Mouse (Mus musculus) heart, embryonic 12.5 days (tissue): ENCODE measurements around the gene Nle1. TPM values are rescaled to one million over a fixed set of nuclear protein-coding genes. Genes with fewer than 3 reads are reported as not detected.

ENCODE experiments used
- ATAC-seq: fragments of 200-750 bp; cut with Nextera tagmentation; 2 replicates; pipeline ENCODE4 v1.8.0; 2017; ENCODE audit warnings: moderate TSS enrichment, moderate library complexity; ENCODE audit not compliant: insufficient number of reproducible peaks, low FRiP score
- H3K27ac ChIP-seq: fragments of 300-500 bp; sonication (generic); 2 replicates; pipeline ENCODE4 v1.5.1; 2016; ENCODE audit warnings: mild to moderate bottlenecking, moderate library complexity; ENCODE audit not compliant: poor library complexity, severe bottlenecking
- H3K27me3 ChIP-seq: fragments of 300-500 bp; sonication (generic); replicated peaks from 2 replicates; pipeline ENCODE4 v1.6.1; 2016; ENCODE audit warnings: mild to moderate bottlenecking, moderate library complexity
- H3K36me3 ChIP-seq: fragments of 300-500 bp; sonication (generic); 2 replicates; pipeline ENCODE4 v1.6.1; 2016; ENCODE audit warnings: mild to moderate bottlenecking, moderate library complexity
- H3K4me1 ChIP-seq: fragments of 300-500 bp; sonication (generic); replicated peaks from 2 replicates; pipeline ENCODE4 v1.6.1; 2016; ENCODE audit warnings: mild to moderate bottlenecking
- H3K4me2 ChIP-seq: fragments of 300-500 bp; sonication (generic); 2 replicates; pipeline ENCODE4 v1.6.1; 2016; ENCODE audit warnings: mild to moderate bottlenecking, moderate library complexity
- H3K4me3 ChIP-seq: fragments of 300-500 bp; sonication (generic); 2 replicates; pipeline ENCODE4 v1.5.1; 2016; ENCODE audit warnings: mild to moderate bottlenecking
- H3K9ac ChIP-seq: fragments of 300-500 bp; sonication (generic); 2 replicates; pipeline ENCODE4 v1.6.1; 2016; ENCODE audit warnings: mild to moderate bottlenecking, moderate library complexity
- H3K9me3 ChIP-seq: fragments of 300-500 bp; sonication (generic); replicated peaks from 2 replicates; pipeline ENCODE4 v1.6.1; 2016; ENCODE audit warnings: mild to moderate bottlenecking, moderate library complexity
- WGBS: fragments of 180-500 bp; shearing (Covaris S2); methylation state at CpG from one replicate; pipeline ENCODE4 v1.1.7; 2016; 5-methylcytosine and 5-hydroxymethylcytosine counted together
- polyA plus RNA-seq: library from polyadenylated mRNA; unstranded; fragments of >200 nt; fragmentation: Nextera tagmentation; extraction: Ambion mirVana; gene quantifications from 2 replicates; pipeline ENCODE4 v1.2.1, GENCODE M21; 2016

Gene Nle1
- polyA plus RNA-seq, 1 experiment from 2014 or later, result 20.0 TPM

DNA sequence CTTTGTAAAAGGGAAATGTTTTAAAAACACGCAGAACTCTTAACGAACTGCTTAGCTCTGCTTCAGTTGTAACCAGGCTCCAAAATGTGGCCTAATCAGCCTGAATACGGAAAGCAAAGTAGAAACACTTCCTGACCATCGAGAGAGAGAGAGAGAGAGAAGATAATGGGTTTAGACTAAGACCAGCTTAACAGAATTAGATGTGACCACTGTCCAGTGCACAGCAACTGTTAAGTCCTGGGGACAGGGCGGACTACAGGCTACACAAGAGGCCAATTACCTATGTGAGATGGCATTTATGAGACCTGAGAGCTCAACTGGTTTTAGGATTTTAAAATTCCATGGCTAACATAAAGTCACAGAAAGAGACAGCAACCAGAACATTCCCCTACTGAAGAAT lies 40.3 kb downstream of the Nle1 start:
- Histone ChIP-seq H3K4me3 (no peak overlapping the region), H3K4me1 (peaks cover 4% of the 10 kb centered on the region), H3K9me3 (no peaks in the 10 kb centered on the region), H3K9ac (0 out of 2 replicates have a peak overlapping the region, but pooled peaks have one; percentile 36), H3K36me3 (no peaks in the 10 kb centered on the region), H3K27ac (no peak overlapping the region), H3K27me3 (no peaks in the 10 kb centered on the region), H3K4me2 (no peak overlapping the region)
- 59% methylated on average over 5 of the region's 5 CpGs for WGBS
- ATAC-seq, result no peak

DNA sequence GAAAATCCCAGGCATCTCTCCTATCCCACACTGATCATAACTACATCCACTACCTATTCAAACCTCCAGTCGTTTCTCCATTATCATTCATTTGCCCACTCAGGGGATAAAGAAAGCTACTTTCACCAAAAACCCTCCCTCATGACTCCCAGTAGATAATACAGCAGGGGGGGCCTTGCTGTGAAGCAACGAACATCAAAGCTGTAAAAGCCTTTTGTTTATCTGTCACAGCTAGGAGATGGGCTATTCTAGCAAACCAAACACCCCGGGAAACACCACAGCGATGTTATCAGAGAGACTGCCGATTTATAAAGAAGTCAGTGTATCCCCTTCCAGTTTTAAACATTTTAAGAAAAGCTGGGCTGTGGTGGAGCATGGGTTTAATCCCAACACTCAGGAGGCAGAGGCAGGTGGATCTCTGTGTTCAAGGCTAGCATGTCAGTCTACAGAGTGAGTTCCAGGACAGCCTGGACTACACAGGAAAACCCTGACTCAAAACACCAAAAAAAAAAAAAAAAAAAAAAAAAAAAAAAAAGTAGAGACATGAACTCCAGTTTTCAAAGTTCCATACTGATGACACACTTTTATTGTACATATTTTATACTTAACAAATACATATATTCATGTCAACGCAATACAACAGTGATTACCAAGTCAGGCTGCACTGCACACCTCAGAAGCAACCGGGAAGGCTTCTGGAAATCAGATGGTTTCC lies 41.2 kb downstream of the Nle1 start:
- no peak overlapping the region for H3K9ac ChIP-seq
- no peak overlapping the region for H3K4me2 ChIP-seq
- peaks cover 6% of the 10 kb centered on the region for H3K4me1 ChIP-seq
- no peak overlapping the region for H3K27ac ChIP-seq
- no peaks in the 10 kb centered on the region for H3K9me3 ChIP-seq
- 30% methylated on average over 7 of the region's 7 CpGs for WGBS
- H3K4me3 ChIP-seq, result no peak overlapping the region
- no peaks in the 10 kb centered on the region for H3K27me3 ChIP-seq
- no peak for ATAC-seq
- H3K36me3 ChIP-seq, result no peaks in the 10 kb centered on the region

DNA sequence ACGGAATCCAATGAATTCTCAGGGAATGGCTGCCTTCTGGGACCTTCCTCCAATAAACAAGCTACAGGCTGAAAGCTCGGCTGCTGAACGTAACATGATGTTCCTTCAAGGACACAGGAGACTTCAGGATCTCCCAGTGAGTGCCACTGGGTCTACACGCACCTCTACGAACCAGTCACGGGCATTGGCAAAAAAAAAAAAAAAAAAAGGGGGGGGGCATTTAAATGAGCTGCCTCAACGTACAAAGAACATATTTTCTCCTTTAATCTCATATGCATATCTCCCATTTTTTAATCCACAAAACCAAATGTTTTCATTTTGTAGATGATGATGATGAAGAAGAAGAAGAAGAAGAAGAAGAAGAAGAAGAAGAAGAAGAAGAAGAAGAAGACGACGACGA lies 42.3 kb downstream of the Nle1 start:
- Histone ChIP-seq H3K9ac (no peak overlapping the region), H3K4me3 (no peak overlapping the region), H3K9me3 (no peaks in the 10 kb centered on the region), H3K36me3 (no peaks in the 10 kb centered on the region), H3K4me1 (peaks cover 12% of the 10 kb centered on the region), H3K27ac (no peak overlapping the region), H3K27me3 (no peaks in the 10 kb centered on the region), H3K4me2 (no peak overlapping the region)
- no peak for ATAC-seq
- 74% methylated on average over 10 of the region's 10 CpGs for WGBS

- 58% methylated on average over 4 of the region's 4 CpGs for WGBS
- H3K27ac ChIP-seq, result no peak overlapping the region
- no peaks in the 10 kb centered on the region for H3K36me3 ChIP-seq
Observed at GRCm38 (mm10) chr11:82863488-82863931, 44.7 kb downstream of the Nle1 start.

DNA sequence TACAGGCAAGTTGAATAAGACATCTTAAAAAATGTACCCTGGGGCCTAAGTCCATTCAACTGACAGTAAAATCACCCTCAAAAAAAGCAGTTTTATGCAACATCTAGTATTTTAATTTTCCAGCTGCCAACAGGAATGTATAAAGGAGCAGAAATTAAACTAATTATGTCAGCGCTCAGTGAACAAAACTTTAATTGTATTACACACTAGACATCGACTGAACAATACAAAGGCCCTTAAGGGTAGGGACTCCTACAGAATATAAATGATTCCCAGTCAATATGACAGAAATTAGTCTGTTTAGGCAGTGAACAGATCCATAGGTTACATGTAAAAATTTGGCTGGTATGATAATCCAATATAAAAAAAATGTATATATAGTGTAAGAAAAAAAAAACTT lies 45.2 kb downstream of the Nle1 start:
- Histone ChIP-seq H3K27me3 (no peaks in the 10 kb centered on the region), H3K4me3 (no peak overlapping the region), H3K4me2 (no peak overlapping the region), H3K4me1 (peaks cover 8% of the 10 kb centered on the region), H3K9ac (no peak overlapping the region), H3K9me3 (no peaks in the 10 kb centered on the region), H3K36me3 (no peaks in the 10 kb centered on the region), H3K27ac (no peak overlapping the region)
- 85% methylated on average over 2 of the region's 2 CpGs for WGBS
- no peak for ATAC-seq

More at GRCm38 (mm10) chr11:82863488-82863931, 44.7 kb downstream of the Nle1 start:
- Histone ChIP-seq H3K9ac (no peak overlapping the region), H3K27me3 (no peaks in the 10 kb centered on the region), H3K4me3 (no peak overlapping the region), H3K4me1 (peaks cover 8% of the 10 kb centered on the region), H3K4me2 (no peak overlapping the region), H3K9me3 (no peaks in the 10 kb centered on the region)
- no peak for ATAC-seq

GRCm38 (mm10) chr11:82862638-82863037 lies 45.6 kb downstream of the Nle1 start:
- Histone ChIP-seq H3K4me3 (no peak overlapping the region), H3K9ac (no peak overlapping the region), H3K27ac (no peak overlapping the region), H3K4me1 (peaks cover 8% of the 10 kb centered on the region), H3K36me3 (no peaks in the 10 kb centered on the region), H3K9me3 (no peaks in the 10 kb centered on the region), H3K4me2 (no peak overlapping the region), H3K27me3 (no peaks in the 10 kb centered on the region)
- WGBS, result 74% methylated on average over 9 of the region's 9 CpGs
- no peak for ATAC-seq

GRCm38 (mm10) chr11:82861558-82861957 lies 46.7 kb downstream of the Nle1 start:
- ATAC-seq, result no peak
- Histone ChIP-seq H3K4me1 (peaks cover 8% of the 10 kb centered on the region), H3K36me3 (no peaks in the 10 kb centered on the region), H3K27ac (no peak overlapping the region), H3K4me2 (no peak overlapping the region), H3K9me3 (no peaks in the 10 kb centered on the region), H3K4me3 (no peak overlapping the region), H3K9ac (no peak overlapping the region), H3K27me3 (no peaks in the 10 kb centered on the region)
- 67% methylated on average over 8 of the region's 8 CpGs for WGBS

DNA sequence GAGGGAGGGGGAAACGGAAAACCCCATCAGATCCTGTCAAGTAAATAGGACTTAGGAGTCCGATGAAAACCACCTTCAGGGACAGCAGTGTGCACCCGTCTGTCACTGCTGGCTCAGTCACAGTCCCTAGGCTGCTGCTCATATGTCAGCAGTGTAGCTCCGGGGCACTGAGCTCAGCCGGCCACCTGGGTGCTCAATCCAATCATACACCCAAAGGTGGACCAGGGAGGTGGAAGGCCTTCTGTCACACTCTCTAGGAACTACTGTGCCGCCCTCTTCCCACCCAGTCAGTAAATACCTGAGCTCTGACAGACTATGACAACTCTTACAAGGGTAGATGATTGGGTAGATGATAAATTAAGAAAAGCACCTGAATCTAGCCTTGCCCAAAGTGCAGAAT lies 47.5 kb downstream of the Nle1 start:
- Histone ChIP-seq H3K4me1 (peaks cover 8% of the 10 kb centered on the region), H3K4me3 (no peak overlapping the region), H3K4me2 (no peak overlapping the region), H3K27ac (no peak overlapping the region), H3K9ac (no peak overlapping the region), H3K36me3 (no peaks in the 10 kb centered on the region), H3K27me3 (no peaks in the 10 kb centered on the region), H3K9me3 (no peaks in the 10 kb centered on the region)
- ATAC-seq, result no peak
- WGBS, result 83% methylated on average over 6 of the region's 6 CpGs

DNA sequence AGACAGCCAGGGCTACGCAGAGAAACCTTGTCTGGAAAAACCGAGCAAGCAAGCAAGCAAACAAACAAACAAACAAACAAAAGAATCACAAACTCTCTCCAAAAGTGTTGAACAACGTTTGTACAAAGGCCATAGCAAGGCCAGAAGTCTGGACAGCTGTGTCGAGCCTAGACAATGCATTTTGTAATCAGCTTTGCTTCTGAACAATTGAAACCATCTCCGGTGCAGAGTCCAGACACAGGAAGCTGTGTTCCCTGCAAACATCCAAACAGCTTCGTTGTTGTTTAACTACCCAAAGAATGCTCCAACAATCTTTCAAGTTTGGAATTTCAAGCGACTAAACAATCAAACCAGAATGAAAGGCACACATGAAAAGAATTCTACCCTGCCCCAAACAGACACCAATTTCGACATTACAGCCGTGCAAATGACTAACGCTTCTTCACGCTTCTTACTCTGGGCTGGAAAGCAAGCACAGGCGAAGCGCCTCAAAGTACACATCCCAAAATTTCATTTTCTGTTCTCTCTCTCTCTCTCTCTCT lies 50.8 kb downstream of the Nle1 start:
- ATAC-seq, result no peak
- H3K27me3 ChIP-seq, result no peaks in the 10 kb centered on the region
- no peak overlapping the region for H3K27ac ChIP-seq
- no peaks in the 10 kb centered on the region for H3K9me3 ChIP-seq
- no peaks in the 10 kb centered on the region for H3K36me3 ChIP-seq
- 78% methylated on average over 13 of the region's 13 CpGs for WGBS
- H3K4me1 ChIP-seq, result peaks cover 8% of the 10 kb centered on the region
- no peak overlapping the region for H3K4me3 ChIP-seq
- H3K4me2 ChIP-seq, result no peak overlapping the region
- H3K9ac ChIP-seq, result no peak overlapping the region

DNA sequence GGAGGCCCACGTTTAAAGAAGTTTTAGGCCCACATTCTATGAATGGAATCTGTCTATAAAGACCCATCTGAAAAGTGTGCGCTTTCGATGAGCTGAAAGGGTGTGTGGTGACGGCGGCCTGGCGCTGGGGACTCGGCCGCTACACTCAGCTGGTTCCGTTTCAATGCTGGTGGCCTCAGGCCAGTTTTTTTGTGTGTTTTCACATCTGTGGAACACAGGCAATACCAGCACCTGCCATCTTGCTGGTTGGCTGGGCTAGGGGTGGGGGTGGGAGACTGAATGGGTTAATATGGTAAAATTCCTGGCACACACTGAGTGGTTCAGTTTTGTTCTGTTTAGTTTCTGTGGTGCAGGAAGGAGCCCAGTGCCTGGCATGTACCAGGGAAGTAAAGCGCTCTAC lies 52.2 kb downstream of the Nle1 start:
- H3K4me1 ChIP-seq, result no peaks in the 10 kb centered on the region

DNA sequence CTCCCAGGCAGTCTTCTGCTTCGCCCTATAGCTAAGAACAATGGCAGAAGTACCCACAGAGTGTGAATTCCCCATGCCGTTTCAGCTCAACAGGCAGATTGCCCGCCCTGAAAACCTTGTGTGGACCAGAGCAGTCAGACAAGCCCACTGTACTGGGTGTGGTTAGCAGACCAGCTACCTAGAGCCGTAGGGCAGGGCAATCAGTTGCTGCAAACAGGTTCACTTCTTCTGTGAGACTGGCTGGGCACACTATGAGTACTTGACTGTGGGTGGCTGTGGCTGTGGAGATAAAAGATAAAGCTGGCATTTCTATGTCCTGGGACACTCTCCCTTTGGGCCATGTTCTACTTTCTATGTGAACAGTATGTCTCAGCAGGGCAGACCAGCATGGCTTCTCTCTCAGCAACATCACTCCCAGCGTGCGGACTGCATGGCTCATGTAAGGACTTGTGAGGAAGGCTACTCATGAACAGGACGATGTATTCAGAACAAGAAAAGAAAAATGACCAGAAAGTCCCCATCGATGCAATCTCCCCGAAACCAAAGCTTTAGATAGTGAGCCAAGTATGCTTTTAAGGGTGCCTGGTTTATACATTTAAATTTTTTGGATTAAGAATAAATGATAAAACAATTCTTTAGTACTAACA lies 52.8 kb downstream of the Nle1 start:
- peak; percentile 59; the same call in 1 of the 2 replicates for ATAC-seq
- Histone ChIP-seq H3K4me3 (no peak overlapping the region), H3K36me3 (no peaks in the 10 kb centered on the region), H3K27me3 (no peaks in the 10 kb centered on the region), H3K27ac (no peak overlapping the region), H3K4me1 (no peaks in the 10 kb centered on the region), H3K4me2 (no peak overlapping the region), H3K9me3 (no peaks in the 10 kb centered on the region), H3K9ac (no peak overlapping the region)
- WGBS, result 74% methylated on average over 9 of the region's 9 CpGs

More for the DNA sequence above, 52.2 kb downstream of the Nle1 start:
- H3K4me2 ChIP-seq, result no peak overlapping the region
- no peaks in the 10 kb centered on the region for H3K36me3 ChIP-seq
- H3K27ac ChIP-seq, result no peak overlapping the region
- ATAC-seq, result no peak
- H3K4me3 ChIP-seq, result no peak overlapping the region
- H3K9me3 ChIP-seq, result no peaks in the 10 kb centered on the region
- 87% methylated on average over 10 of the region's 10 CpGs for WGBS
- no peak overlapping the region for H3K9ac ChIP-seq
- no peaks in the 10 kb centered on the region for H3K27me3 ChIP-seq
